Mouse (Mus musculus) stomach, embryonic 15.5 days (tissue): ENCODE results near the gene Gps2. TPM values are rescaled to one million over a fixed set of nuclear protein-coding genes. Genes with fewer than 3 reads are reported as not detected.

ENCODE experiments used
- ATAC-seq: fragments of 200-750 bp; cut with Nextera tagmentation; 2 replicates; pipeline ENCODE4 v1.8.0; 2017; ENCODE audit warnings: low read depth, moderate number of reproducible peaks, moderate TSS enrichment; ENCODE audit not compliant: insufficient read depth, low FRiP score
- H3K27ac ChIP-seq: fragments of 300-500 bp; sonication (generic); 2 replicates; pipeline ENCODE4 v1.5.1; 2015; ENCODE audit warnings: mild to moderate bottlenecking, inconsistent platforms
- H3K27me3 ChIP-seq: fragments of 300-500 bp; sonication (generic); replicated peaks from 2 replicates; pipeline ENCODE4 v1.6.1; 2015; ENCODE audit warnings: inconsistent platforms
- H3K36me3 ChIP-seq: fragments of 300-500 bp; sonication (generic); 2 replicates; pipeline ENCODE4 v1.6.1; 2015; ENCODE audit warnings: inconsistent platforms
- H3K4me1 ChIP-seq: fragments of 300-500 bp; sonication (generic); 2 replicates; pipeline ENCODE4 v1.6.1; 2015; ENCODE audit warnings: inconsistent platforms
- H3K4me2 ChIP-seq: fragments of 300-500 bp; sonication (generic); 2 replicates; pipeline ENCODE4 v1.6.1; 2015; ENCODE audit warnings: mild to moderate bottlenecking, inconsistent platforms
- H3K4me3 ChIP-seq: fragments of 300-500 bp; sonication (generic); replicated peaks from 2 replicates; pipeline ENCODE4 v1.5.1; 2015; ENCODE audit warnings: inconsistent platforms
- H3K9ac ChIP-seq: fragments of 300-500 bp; sonication (generic); 2 replicates; pipeline ENCODE4 v1.6.1; 2015; ENCODE audit warnings: inconsistent platforms
- H3K9me3 ChIP-seq: fragments of 300-500 bp; sonication (generic); 2 replicates; pipeline ENCODE4 v1.6.1; 2016; ENCODE audit warnings: inconsistent platforms
- WGBS: fragments of 180-500 bp; shearing (Covaris S2); methylation state at CpG from one replicate; pipeline ENCODE4 v1.1.7; 2015; 5-methylcytosine and 5-hydroxymethylcytosine counted together
- polyA plus RNA-seq: library from polyadenylated mRNA; unstranded; fragments of >200 nt; fragmentation: Nextera tagmentation; extraction: Ambion mirVana; gene quantifications from 2 replicates; pipeline ENCODE4 v1.2.1, GENCODE M21; 2015

Gps2 gene
- polyA plus RNA-seq, 1 experiment from 2014 or later = 66.2 TPM

DNA sequence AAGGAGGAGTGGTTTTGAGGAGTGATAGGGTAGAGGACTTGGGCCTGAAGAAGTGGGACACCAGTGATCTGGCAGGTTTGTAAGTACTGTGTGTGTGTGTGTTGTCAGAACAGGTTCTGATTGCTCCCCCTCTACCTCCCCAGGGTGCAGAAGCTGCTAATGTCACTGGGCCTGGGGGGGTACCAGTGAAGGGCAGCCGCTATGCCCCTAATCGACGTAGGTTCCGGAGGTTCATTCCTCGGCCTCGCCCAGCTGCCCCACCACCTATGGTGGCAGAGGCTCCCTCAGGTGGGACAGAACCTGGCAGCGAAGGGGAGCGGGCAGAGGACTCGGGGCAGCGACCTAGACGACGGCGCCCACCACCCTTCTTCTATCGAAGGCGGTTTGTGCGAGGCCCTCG lies 26.0 kb downstream of the Gps2 start:
- 93% methylated on average over 17 of the region's 17 CpGs for WGBS

DNA sequence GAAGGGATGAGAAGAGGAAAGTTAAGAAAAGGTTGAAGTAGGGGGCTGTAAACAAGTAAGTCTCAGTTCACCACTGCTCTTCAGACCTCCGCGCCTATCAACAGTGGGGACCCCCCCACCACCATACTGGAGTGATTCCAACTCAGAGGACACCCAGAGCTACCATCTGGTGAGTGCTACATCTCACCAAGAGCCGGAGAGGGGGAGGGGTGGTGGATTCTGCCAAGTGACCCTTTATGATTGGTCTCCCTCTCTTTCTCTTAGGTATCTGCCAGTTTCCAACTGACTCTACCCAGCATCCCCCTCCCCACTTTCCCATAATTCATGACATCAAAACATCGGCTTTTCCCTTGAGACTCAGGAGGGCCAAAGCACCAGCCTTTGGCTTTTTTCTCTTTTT lies 27.3 kb downstream of the Gps2 start:
- WGBS = 80% methylated on average over 4 of the region's 4 CpGs
- Histone ChIP-seq H3K9me3 (no peaks in the 10 kb centered on the region), H3K27ac (no peak overlapping the region), H3K36me3 (peaks cover 4% of the 10 kb centered on the region; the same call in 1 of the 2 replicates), H3K4me3 (no peak overlapping the region), H3K4me1 (peaks cover 27% of the 10 kb centered on the region), H3K4me2 (no peak overlapping the region), H3K27me3 (peaks cover 6% of the 10 kb centered on the region; the same call in 1 of the 2 replicates), H3K9ac (no peak overlapping the region)
- no peak for ATAC-seq

More for the DNA sequence above, 26.0 kb downstream of the Gps2 start:
- peaks cover 9% of the 10 kb centered on the region; the same call in 1 of the 2 replicates for H3K27me3 ChIP-seq
- ATAC-seq = no peak
- H3K9me3 ChIP-seq = no peaks in the 10 kb centered on the region
- H3K27ac ChIP-seq = no peak overlapping the region
- no peak overlapping the region for H3K4me3 ChIP-seq
- peaks cover 31% of the 10 kb centered on the region for H3K4me1 ChIP-seq
- no peak overlapping the region for H3K9ac ChIP-seq
- no peaks in the 10 kb centered on the region for H3K36me3 ChIP-seq
- H3K4me2 ChIP-seq = no peak overlapping the region

DNA sequence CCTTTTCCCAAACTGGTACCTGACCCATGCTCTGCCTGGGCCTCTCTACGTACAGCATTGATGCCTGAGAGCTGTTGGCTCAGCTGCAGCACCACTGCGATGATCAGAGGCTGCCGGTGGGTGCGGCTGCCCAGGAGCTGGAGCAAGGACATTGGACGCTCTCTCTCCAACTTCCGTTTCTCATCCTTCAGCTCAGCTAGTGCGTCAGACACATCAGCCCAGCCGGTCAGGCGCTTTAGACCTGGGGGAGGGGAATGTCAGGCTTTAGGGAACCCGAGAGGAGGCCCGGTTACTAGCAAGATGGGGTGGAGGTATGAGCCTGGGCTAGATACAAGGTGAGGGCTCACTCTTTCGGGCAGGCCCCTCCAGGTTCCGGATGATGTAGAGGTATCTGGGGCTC lies 31.5 kb downstream of the Gps2 start:
- H3K4me1 ChIP-seq = peaks cover 28% of the 10 kb centered on the region
- H3K9me3 ChIP-seq = no peaks in the 10 kb centered on the region
- no peak overlapping the region for H3K9ac ChIP-seq
- H3K27me3 ChIP-seq = no peaks in the 10 kb centered on the region
- WGBS = 66% methylated on average over 13 of the region's 13 CpGs
- peaks cover 4% of the 10 kb centered on the region; the same call in 1 of the 2 replicates for H3K36me3 ChIP-seq
- ATAC-seq = no peak
- no peak overlapping the region for H3K4me3 ChIP-seq
- H3K27ac ChIP-seq = no peak overlapping the region
- H3K4me2 ChIP-seq = 0 out of 2 replicates have a peak overlapping the region, but pooled peaks have one; percentile 8

DNA sequence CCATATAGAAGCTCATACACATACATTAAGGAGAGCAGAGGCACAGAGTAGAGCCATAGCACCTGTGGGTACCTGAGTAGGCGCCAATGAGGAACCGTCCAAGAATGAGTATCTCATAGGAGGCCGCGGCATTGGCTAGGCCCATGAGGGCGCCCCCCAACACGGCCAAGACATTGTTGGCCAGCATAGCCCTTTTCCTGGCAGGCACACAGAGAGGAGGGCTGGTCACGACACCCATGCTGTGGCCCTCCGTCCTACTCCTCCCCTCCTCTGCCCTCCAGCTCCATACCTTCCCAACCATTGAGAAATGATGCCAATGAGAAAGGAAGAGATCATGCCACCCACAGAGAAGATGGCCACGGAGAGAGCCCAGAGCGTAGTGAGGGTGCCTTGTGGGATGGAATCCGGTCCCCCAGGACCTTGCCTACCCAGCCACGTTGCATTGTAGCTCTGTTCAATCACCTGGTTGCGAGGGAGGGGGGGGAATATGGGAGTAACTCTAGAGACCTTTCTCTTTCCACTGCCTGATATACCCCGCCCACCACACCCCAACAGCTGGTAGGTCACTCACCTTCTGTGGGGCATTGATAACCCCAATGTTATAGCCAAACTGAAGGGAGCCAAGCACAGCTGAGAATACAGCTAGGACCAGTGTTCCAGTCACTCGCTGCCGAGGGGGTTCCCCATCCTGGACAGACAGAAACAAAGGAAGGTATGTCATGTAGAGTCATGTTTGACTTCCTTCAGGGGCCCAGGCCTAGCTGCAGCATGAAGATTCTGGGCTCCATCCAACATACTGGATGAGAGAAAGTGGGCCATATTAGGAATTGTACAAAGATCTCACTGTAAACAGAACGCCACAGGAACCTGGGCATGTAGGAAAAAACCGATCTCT lies 32.6 kb downstream of the Gps2 start:
- Histone ChIP-seq H3K4me1 (peaks cover 28% of the 10 kb centered on the region), H3K4me3 (peak overlapping the region; percentile 58), H3K9me3 (no peaks in the 10 kb centered on the region), H3K4me2 (peak overlapping the region; percentile 85), H3K9ac (no peak overlapping the region), H3K27me3 (no peaks in the 10 kb centered on the region), H3K27ac (peak overlapping the region; percentile 90), H3K36me3 (peaks cover 4% of the 10 kb centered on the region; the same call in 1 of the 2 replicates)
- WGBS = 84% methylated on average over 18 of the region's 18 CpGs
- peak; percentile 36; the same call in 1 of the 2 replicates for ATAC-seq

DNA sequence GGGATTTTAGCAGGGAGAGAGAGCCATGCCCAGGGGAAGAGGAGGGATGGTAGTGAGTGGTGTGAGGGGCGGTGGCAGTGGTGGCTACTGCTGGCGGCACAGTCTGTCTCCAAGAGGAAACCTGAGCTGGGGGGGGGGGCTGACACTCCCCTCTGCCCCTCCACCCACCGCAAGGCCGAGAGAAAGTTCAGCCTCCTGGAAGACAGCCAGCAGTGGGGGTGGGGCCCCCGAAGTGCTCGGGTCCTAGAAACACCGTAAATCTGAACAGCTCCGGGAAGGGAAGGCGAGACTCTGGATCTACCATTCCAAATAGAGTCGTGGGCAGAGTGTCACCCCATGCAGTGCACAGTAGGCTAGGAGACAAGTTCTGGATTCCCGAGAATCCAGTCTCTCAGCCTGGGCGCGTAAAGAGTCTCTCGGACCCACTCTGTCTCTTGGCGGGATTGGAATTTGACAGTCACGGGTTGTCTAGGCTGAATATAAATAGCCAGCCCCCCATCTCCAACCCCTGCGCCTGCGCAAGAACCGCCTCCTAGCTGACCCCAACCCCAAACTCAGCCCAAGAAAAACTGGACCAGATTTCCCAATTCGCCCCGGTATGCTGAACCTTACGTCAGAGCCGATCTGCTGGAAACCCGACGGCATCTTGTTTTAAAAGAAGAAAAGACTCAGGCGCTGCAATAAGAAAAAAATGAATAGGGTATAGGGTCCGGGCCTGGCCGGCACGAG lies 33.8 kb downstream of the Gps2 start:
- ATAC-seq = peak; percentile 19; the same call in 1 of the 2 replicates

DNA sequence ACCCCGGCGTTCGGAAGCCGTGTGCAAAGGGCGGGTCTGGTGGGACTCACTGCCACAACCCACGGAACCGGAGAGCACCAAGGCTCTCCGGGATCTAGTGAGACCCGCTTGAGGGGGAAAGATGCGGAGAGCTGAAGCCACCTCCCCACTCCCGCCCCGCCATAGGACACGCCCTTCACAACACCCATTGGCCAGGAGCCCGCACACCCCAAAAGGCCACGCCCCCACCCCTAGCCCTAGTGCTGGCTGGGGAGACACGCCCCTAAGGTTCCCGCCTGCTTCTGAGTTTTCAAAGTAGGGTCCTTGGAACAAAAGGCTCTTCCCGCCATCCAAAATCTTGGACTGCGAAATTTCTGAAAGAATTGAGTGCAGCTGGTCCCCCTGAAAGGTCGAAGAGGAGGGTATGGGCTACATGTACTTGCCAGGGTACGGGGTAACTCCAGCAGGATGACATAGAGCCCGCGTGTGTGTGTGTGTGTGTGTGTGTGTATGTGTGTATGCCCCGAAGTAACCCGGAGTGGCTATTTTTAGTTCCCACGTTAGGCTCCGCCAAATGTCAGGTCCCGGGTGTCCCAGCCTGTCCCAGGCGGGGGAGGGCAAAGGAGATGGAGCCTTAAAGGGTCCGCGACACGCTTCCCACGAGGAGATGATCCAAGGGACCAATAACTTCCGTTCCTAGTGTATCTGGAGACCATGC lies 34.5 kb downstream of the Gps2 start, which contains the start of gene Slc2a4:
Gene Slc2a4, minus strand, starts transcription at position 123 of the 697 bp plus-strand sequence.
- peak within 1 kb of the TSS; percentile 37 for H3K9ac ChIP-seq
- H3K36me3 ChIP-seq = peaks cover 4% of the 10 kb centered on the region; the same call in 1 of the 2 replicates
- no peaks in the 10 kb centered on the region for H3K27me3 ChIP-seq
- peaks cover 28% of the 10 kb centered on the region for H3K4me1 ChIP-seq
- peak within 1 kb of the TSS; percentile 58 for H3K4me3 ChIP-seq
- no peaks in the 10 kb centered on the region for H3K9me3 ChIP-seq
- H3K27ac ChIP-seq = peak within 1 kb of the TSS; percentile 90
- WGBS = under 1% methylated on average over 34 of the region's 34 CpGs
- peak within 1 kb of the TSS; percentile 85 for H3K4me2 ChIP-seq
- peak; percentile 91 for ATAC-seq

More for the DNA sequence above, 33.8 kb downstream of the Gps2 start:
- no peaks in the 10 kb centered on the region for H3K27me3 ChIP-seq
- H3K4me3 ChIP-seq = peak overlapping the region; percentile 58
- peak overlapping the region; percentile 85 for H3K4me2 ChIP-seq
- peak overlapping the region; percentile 90 for H3K27ac ChIP-seq
- H3K9ac ChIP-seq = peak overlapping the region; percentile 37
- H3K9me3 ChIP-seq = no peaks in the 10 kb centered on the region
- H3K4me1 ChIP-seq = peaks cover 28% of the 10 kb centered on the region
- peaks cover 4% of the 10 kb centered on the region; the same call in 1 of the 2 replicates for H3K36me3 ChIP-seq
- 5% methylated on average over 29 of the region's 29 CpGs for WGBS

DNA sequence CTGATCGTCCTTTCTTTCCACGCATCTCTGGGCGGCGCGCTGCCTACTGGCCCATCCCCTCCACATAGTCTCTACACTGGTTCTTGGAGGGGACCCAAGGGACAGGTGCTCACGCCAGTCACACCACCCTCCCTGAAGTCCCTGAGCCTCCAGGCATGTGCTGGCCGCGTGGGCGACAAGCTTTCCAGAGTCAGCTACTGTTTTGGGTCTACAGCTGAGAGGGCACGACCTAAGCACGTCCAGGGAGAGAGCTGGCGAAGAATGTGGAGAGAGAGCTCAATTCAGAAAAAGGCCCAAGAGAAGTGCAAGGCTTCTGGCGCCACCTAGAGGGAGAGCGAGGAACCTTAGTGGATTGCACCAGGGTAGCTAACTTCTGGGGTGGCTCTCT lies 35.1 kb downstream of the Gps2 start:
- 0 out of 2 replicates have a peak overlapping the region, but pooled peaks have one; percentile 22 for H3K9ac ChIP-seq
- H3K27ac ChIP-seq = peak overlapping the region; percentile 77
- H3K4me1 ChIP-seq = peaks cover 28% of the 10 kb centered on the region

DNA sequence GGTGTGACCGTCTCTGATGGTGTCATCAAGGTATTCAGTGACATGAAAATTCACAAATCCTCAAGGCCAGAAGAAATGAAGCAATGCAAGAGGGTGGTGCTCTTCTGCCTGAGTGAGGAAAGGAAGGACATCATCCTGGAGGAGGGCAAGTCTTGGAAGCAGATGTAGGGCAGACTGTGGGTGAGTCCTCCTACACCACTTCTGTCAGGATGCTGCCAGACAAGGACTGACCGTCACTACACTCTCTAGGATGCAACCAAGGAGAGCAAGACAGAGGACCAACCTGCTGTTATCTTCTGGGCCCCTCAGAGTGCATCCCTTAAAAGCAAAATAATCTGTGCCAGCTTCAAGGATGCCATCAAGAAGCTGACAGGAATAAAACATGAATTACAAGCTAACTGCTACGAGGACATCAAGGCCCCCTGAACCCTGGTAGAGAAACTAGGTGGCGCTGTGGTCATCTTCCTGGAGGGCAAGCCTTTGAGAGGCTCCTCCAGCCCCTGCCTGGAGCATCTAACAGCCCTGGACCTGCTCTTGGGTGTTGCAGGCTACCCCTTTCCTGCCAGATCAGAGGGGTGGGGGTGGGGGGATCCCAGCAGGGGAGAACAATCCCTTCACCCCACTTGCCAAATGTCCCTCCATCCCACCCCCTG lies 37.2 kb downstream of the Gps2 start:
- no peaks in the 10 kb centered on the region for H3K27me3 ChIP-seq

More for the DNA sequence above, 35.1 kb downstream of the Gps2 start:
- Histone ChIP-seq H3K9me3 (no peaks in the 10 kb centered on the region), H3K27me3 (no peaks in the 10 kb centered on the region), H3K36me3 (peaks cover 4% of the 10 kb centered on the region; the same call in 1 of the 2 replicates), H3K4me2 (peak overlapping the region; percentile 85), H3K4me3 (peak overlapping the region; percentile 58)
- ATAC-seq = peak; percentile 19; the same call in 1 of the 2 replicates
- WGBS = 0% methylated on average over 14 of the region's 14 CpGs

DNA sequence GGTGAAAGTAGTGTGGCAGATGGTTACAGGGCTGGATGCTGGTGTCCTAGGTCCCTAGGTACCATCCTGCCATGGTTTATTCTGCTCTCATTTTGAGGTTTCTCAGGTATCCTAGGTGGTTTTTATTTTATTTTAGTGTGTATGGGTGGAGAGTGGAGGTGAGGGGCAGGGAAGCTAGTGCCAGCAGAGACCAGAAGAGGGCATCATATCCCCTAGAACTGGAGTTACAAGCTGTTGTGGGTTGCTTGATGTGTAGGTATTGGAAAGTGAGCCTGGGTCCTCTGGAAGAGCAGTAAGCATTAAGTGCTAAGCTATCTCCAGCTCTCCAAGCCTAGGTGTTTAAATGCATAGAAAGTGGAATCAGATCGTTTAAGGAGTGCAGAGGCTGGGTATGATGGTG lies 38.6 kb downstream of the Gps2 start:
- Histone ChIP-seq H3K4me2 (no peak overlapping the region), H3K9ac (no peak overlapping the region), H3K27ac (no peak overlapping the region), H3K9me3 (no peaks in the 10 kb centered on the region), H3K27me3 (no peaks in the 10 kb centered on the region), H3K4me1 (peaks cover 14% of the 10 kb centered on the region), H3K4me3 (no peak overlapping the region), H3K36me3 (no peaks in the 10 kb centered on the region)
- WGBS = 41% methylated on average over 1 of the region's 1 CpGs
- no peak for ATAC-seq

More for the DNA sequence above, 37.2 kb downstream of the Gps2 start:
- Histone ChIP-seq H3K36me3 (no peaks in the 10 kb centered on the region), H3K9ac (no peak overlapping the region), H3K27ac (no peak overlapping the region), H3K4me3 (no peak overlapping the region), H3K4me1 (peaks cover 21% of the 10 kb centered on the region), H3K9me3 (no peaks in the 10 kb centered on the region), H3K4me2 (no peak overlapping the region)
- no peak for ATAC-seq
- 41% methylated on average over 4 of the region's 4 CpGs for WGBS

DNA sequence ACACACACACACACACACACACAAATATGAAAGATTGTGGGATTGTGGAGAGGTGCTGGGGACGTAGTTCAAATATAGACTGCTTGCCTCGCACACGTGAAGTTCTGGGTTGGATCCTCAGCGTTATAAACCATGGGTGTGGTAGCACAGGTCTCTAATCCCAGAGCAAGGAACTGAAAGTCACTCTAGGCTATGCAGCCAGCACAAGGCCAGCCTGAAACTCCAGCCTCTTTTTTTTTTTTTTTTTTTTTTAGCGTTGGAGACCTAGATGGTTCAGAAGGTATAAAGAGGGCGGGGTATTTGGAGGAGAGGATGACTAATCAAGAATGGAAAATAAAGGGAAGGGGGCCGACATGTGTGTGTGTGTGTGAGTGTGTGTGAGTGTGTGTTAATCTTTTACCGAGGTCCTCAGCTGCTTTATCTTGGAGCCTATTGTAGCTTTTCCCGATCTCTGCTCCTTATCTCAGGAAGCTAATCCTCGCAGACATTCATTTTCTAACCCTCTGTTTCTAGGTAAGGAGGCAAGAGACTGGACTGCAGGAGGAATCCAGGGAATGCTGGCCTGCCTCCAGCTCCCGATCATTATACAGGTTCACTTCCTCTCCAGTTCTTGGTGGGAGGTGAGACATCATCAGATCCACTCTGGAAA lies 39.7 kb downstream of the Gps2 start:
- WGBS = 31% methylated on average over 11 of the region's 11 CpGs

More for the DNA sequence above, 39.7 kb downstream of the Gps2 start:
- Histone ChIP-seq H3K9me3 (no peaks in the 10 kb centered on the region), H3K36me3 (no peaks in the 10 kb centered on the region), H3K27ac (0 out of 2 replicates have a peak overlapping the region, but pooled peaks have one; percentile 40), H3K27me3 (no peaks in the 10 kb centered on the region), H3K4me1 (peaks cover 4% of the 10 kb centered on the region), H3K9ac (no peak overlapping the region), H3K4me3 (no peak overlapping the region), H3K4me2 (no peak overlapping the region)
- no peak for ATAC-seq
